Mouse (Mus musculus) cerebellum, adult 2 months (tissue): Measurements from ENCODE around the gene Otud7b.

Experiments used
- CTCF ChIP-seq: fragments of 200-500 bp; IDR thresholded peaks from 2 replicates; pipeline ENCODE4 v1.5.1; 2011; ENCODE audit warnings: low read depth, mild to moderate bottlenecking, control low read depth, low read length, moderate library complexity, borderline replicate concordance; ENCODE audit not compliant: insufficient read depth
- POLR2A ChIP-seq: fragments of 200-500 bp; IDR thresholded peaks from 2 replicates; pipeline ENCODE4 v1.6.1; 2011; ENCODE audit warnings: low read length, control low read depth, borderline replicate concordance; ENCODE audit not compliant: insufficient read depth

DNA sequence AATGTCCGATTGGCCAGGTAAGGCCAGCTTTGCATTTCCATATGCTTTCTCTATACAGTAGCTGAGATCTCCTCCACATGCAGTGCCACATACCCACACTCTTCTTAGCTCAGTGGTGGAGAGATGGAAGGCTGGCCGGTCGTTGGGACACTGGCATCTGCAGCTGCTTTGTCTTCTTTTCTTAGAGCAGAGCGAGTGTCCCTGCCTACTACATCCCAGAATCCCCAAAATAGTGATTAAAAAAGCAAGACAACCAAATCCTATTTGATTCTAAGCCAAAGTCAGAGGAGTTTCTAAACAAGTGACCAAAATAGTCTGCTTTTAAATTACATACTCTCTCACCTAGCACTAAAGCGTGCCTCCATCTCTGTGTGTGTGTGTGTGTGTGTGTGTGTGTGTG lies 48.3 kb downstream of the Otud7b start:
- TF ChIP-seq CTCF = no peak
- TF ChIP-seq POLR2A = no peak
